Mouse (Mus musculus): Measurements from ENCODE around the gene Crb2. TPM values are rescaled to one million over a fixed set of nuclear protein-coding genes. Genes with fewer than 3 reads are reported as not detected.
A peak's percentile ranks its signal among the peaks of the same experiment; 100 is the strongest.

The Crb2 gene
- polyA plus RNA-seq, 1 experiment, result 2.1 TPM

DNA sequence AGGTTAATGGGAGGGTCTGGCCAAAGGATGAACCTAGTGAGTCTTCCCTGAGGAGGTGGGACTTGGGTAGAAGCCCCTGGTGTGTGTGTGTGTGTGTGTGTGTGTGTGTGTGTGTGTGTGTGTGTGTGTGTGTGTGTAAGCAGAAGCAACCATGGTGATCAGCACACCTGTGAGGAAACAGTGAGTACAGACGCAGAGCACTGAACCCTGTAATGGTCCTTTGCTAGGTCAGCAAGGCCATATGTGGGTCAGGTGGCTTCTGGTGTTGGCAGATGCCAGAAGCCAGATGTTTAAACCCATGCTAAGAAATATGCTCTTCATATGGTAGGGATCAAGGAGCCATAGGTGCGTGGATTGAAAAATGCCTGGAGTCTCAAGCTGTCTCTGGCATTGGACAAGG, 11.5 kb upstream of the Crb2 start:
- Histone ChIP-seq H3K36me3 (ENCODE audit: control insufficient read depth, insufficient read depth, low read length, poor library complexity, severe bottlenecking) (no peaks in the 10 kb centered on the region), H3K4me3 (ENCODE audit: low read depth, low read length) (no peak overlapping the region), H3K4me1 (ENCODE audit: control insufficient read depth, insufficient read depth, low read length) (peaks cover 21% of the 10 kb centered on the region), H3K9ac (ENCODE audit: low read depth, poor library complexity, severe bottlenecking) (no peak overlapping the region), H3K27me3 (ENCODE audit: control insufficient read depth, insufficient read depth, low read length, poor library complexity, severe bottlenecking) (no peaks in the 10 kb centered on the region), H3K27ac (ENCODE audit: insufficient read depth, low read length) (no peak overlapping the region), H3K9me3 (replicated peaks; ENCODE audit: control insufficient read depth, insufficient read depth, low read length, poor library complexity, severe bottlenecking) (no peaks in the 10 kb centered on the region)
- TF ChIP-seq CTCF (IDR thresholded peaks at IDR 0.05; ENCODE audit: low read depth, low read length), result no peak
- TF ChIP-seq EP300 (IDR thresholded peaks at IDR 0.05; ENCODE audit: insufficient read depth, low read depth, low read length), result no peak
- TF ChIP-seq POLR2A (IDR thresholded peaks at IDR 0.05; ENCODE audit: insufficient read depth, low read length), result no peak

DNA sequence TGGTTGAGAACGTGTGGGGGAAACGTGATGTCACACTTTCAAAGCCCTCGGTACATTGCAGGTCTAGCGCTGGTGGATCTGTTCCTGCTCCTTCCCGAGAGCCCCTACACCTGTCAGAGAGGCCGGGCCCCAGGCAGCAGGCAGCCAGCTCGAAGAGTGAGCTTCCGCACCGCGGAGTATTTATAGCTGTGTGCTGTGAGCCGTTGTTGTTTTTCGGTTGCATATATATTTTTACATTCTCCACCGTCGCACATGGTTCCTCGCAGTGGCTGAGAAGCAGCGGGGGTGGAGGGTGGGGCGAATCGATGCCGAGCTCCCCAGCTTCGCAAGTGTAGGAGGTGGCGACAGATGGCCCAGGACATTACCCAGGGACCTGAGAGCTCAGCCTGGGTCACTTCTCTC, 11.0 kb upstream of the Crb2 start:
- TF ChIP-seq POLR2A (IDR thresholded peaks at IDR 0.05; ENCODE audit: insufficient read depth, low read length), result no peak
- TF ChIP-seq CTCF (IDR thresholded peaks at IDR 0.05; ENCODE audit: low read depth, low read length), result no peak
- TF ChIP-seq EP300 (IDR thresholded peaks at IDR 0.05; ENCODE audit: insufficient read depth, low read depth, low read length), result no peak
- no peak overlapping the region for H3K9ac ChIP-seq (ENCODE audit: low read depth, poor library complexity, severe bottlenecking)
- H3K4me3 ChIP-seq (ENCODE audit: low read depth, low read length), result no peak overlapping the region
- no peaks in the 10 kb centered on the region for H3K36me3 ChIP-seq (ENCODE audit: control insufficient read depth, insufficient read depth, low read length, poor library complexity, severe bottlenecking)
- no peaks in the 10 kb centered on the region for H3K27me3 ChIP-seq (ENCODE audit: control insufficient read depth, insufficient read depth, low read length, poor library complexity, severe bottlenecking)
- no peaks in the 10 kb centered on the region for H3K9me3 ChIP-seq (replicated peaks; ENCODE audit: control insufficient read depth, insufficient read depth, low read length, poor library complexity, severe bottlenecking)
- peaks cover 16% of the 10 kb centered on the region for H3K4me1 ChIP-seq (ENCODE audit: control insufficient read depth, insufficient read depth, low read length)
- no peak overlapping the region for H3K27ac ChIP-seq (ENCODE audit: insufficient read depth, low read length)

DNA sequence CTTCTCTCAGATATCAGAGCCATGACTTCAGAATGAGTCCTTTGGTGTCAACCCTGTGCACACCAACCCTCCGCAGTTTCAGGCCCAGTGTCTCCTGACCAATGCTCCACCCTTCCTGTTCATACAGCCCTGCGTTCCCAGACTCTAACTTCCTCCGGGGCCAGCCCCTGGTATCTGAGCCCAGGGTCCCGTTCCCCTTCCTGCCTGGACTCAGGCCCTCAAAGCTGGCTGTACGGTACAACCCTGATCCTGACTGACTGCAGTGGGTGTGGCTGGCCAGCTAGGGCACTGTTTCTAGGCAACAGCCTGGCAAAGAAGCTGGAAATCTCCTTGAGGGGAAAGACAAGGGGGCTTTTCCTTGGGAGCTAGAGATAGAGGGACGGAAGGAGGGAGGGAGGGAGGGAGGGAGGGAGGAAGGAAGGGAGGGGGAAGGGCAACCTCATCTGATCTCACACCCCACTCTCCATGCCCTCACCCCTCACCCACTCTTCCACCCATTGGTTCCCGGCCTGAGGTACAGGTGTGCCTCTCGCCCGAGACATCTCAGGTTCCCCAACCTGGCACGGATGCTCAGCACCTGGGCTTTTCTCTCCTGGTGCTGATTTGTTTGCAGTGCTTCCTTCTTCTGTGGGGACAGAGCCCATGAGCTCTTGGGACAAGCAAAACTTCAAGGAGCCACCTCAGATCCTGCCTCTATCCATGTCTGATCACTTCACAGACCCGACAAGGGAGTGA, 9.9 kb upstream of the Crb2 start:
- peak overlapping the region; percentile 24; the same call in 1 of the 2 replicates for H3K27ac ChIP-seq (ENCODE audit: insufficient read depth, low read length)
- no peaks in the 10 kb centered on the region for H3K27me3 ChIP-seq (ENCODE audit: control insufficient read depth, insufficient read depth, low read length, poor library complexity, severe bottlenecking)

DNA sequence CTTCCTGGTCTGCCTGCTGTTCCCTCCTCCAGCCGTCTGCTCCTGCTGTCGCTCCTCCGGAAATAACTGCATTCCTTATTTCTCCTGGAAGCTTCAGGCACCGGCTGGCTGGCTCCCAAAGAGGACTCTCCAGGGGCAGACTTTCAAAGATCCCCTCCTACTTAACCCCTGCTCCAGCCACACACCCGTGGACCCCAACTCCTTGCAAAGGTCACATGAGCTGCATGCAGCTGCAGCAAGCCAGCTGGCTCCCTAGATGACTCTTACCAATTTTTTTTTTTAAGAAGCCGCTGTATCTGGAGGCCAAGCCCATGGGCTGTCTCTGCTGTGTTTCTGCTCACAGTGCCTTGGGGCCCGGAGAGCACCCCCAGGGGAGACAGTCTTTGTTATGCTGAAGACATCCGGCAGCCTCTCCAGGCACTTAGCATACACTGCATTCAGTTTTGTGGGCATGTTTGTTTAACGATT, 8.9 kb upstream of the Crb2 start:
- Histone ChIP-seq H3K9me3 (replicated peaks; ENCODE audit: control insufficient read depth, insufficient read depth, low read length, poor library complexity, severe bottlenecking) (no peaks in the 10 kb centered on the region), H3K9ac (ENCODE audit: low read depth, poor library complexity, severe bottlenecking) (no peak overlapping the region), H3K27me3 (ENCODE audit: control insufficient read depth, insufficient read depth, low read length, poor library complexity, severe bottlenecking) (no peaks in the 10 kb centered on the region), H3K27ac (ENCODE audit: insufficient read depth, low read length) (peak overlapping the region; percentile 70), H3K4me3 (ENCODE audit: low read depth, low read length) (no peak overlapping the region), H3K4me1 (ENCODE audit: control insufficient read depth, insufficient read depth, low read length) (peaks cover 13% of the 10 kb centered on the region), H3K36me3 (ENCODE audit: control insufficient read depth, insufficient read depth, low read length, poor library complexity, severe bottlenecking) (no peaks in the 10 kb centered on the region)
- TF ChIP-seq POLR2A (IDR thresholded peaks at IDR 0.05; ENCODE audit: insufficient read depth, low read length), result no peak
- TF ChIP-seq EP300 (IDR thresholded peaks at IDR 0.05; ENCODE audit: insufficient read depth, low read depth, low read length), result peak; percentile 86
- TF ChIP-seq CTCF (IDR thresholded peaks at IDR 0.05; ENCODE audit: low read depth, low read length), result no peak

More for the DNA sequence above, 9.9 kb upstream of the Crb2 start:
- Histone ChIP-seq H3K4me1 (ENCODE audit: control insufficient read depth, insufficient read depth, low read length) (peaks cover 13% of the 10 kb centered on the region), H3K9ac (ENCODE audit: low read depth, poor library complexity, severe bottlenecking) (no peak overlapping the region), H3K9me3 (replicated peaks; ENCODE audit: control insufficient read depth, insufficient read depth, low read length, poor library complexity, severe bottlenecking) (no peaks in the 10 kb centered on the region), H3K36me3 (ENCODE audit: control insufficient read depth, insufficient read depth, low read length, poor library complexity, severe bottlenecking) (no peaks in the 10 kb centered on the region), H3K4me3 (ENCODE audit: low read depth, low read length) (no peak overlapping the region)
- TF ChIP-seq CTCF (IDR thresholded peaks at IDR 0.05; ENCODE audit: low read depth, low read length) (no peak), EP300 (IDR thresholded peaks at IDR 0.05; ENCODE audit: insufficient read depth, low read depth, low read length) (no peak), POLR2A (IDR thresholded peaks at IDR 0.05; ENCODE audit: insufficient read depth, low read length) (no peak)

DNA sequence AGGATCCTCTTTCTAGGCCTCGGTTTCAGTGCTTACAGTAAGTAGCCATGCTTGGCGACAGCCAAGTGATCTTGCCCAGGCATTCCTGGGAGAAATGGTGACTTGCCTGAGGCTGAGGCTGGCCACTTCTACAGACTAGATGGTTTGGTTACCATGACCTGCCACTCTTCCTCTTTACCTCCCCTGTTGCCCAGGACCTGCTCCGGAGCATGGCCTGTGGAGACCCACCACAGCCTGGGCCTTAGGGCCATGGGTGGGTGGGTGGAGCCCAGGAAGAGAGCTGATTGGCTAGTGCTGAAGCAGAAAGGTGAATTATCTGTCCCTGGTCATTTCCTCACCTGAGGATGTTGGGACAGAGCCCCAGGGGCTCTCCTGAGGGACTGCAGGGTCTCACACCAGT, 8.3 kb upstream of the Crb2 start:
- no peak for TF ChIP-seq EP300 (IDR thresholded peaks at IDR 0.05; ENCODE audit: insufficient read depth, low read depth, low read length)
- TF ChIP-seq CTCF (IDR thresholded peaks at IDR 0.05; ENCODE audit: low read depth, low read length), result no peak
- TF ChIP-seq POLR2A (IDR thresholded peaks at IDR 0.05; ENCODE audit: insufficient read depth, low read length), result no peak
- Histone ChIP-seq H3K4me3 (ENCODE audit: low read depth, low read length) (no peak overlapping the region), H3K27me3 (ENCODE audit: control insufficient read depth, insufficient read depth, low read length, poor library complexity, severe bottlenecking) (no peaks in the 10 kb centered on the region), H3K27ac (ENCODE audit: insufficient read depth, low read length) (peak overlapping the region; percentile 42), H3K9ac (ENCODE audit: low read depth, poor library complexity, severe bottlenecking) (no peak overlapping the region), H3K9me3 (replicated peaks; ENCODE audit: control insufficient read depth, insufficient read depth, low read length, poor library complexity, severe bottlenecking) (no peaks in the 10 kb centered on the region), H3K4me1 (ENCODE audit: control insufficient read depth, insufficient read depth, low read length) (peaks cover 13% of the 10 kb centered on the region), H3K36me3 (ENCODE audit: control insufficient read depth, insufficient read depth, low read length, poor library complexity, severe bottlenecking) (no peaks in the 10 kb centered on the region)

DNA sequence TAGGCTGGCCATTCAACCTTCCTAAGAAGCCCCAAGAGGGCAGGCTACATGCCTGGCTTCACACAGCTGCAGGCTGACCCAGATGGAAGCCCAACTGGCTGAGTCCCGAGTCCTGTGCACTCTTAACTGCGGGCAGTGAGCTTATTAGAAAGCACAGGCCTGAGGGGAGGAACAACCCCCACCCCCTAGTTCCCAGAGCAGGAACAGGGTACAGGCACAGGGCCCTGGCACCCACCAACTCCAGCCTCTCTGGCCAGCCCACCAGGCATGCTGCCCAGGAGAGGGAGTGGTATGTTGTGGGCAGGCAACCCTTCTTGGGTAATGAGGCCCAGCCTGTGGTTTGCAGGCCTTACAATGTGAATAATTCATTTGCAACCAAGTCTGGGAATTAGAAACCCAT, 7.1 kb upstream of the Crb2 start:
- H3K4me3 ChIP-seq (ENCODE audit: low read depth, low read length), result no peak overlapping the region
- peaks cover 13% of the 10 kb centered on the region for H3K4me1 ChIP-seq (ENCODE audit: control insufficient read depth, insufficient read depth, low read length)
- H3K27me3 ChIP-seq (ENCODE audit: control insufficient read depth, insufficient read depth, low read length, poor library complexity, severe bottlenecking), result no peaks in the 10 kb centered on the region
- no peaks in the 10 kb centered on the region for H3K9me3 ChIP-seq (replicated peaks; ENCODE audit: control insufficient read depth, insufficient read depth, low read length, poor library complexity, severe bottlenecking)
- H3K9ac ChIP-seq (ENCODE audit: low read depth, poor library complexity, severe bottlenecking), result no peak overlapping the region
- H3K36me3 ChIP-seq (ENCODE audit: control insufficient read depth, insufficient read depth, low read length, poor library complexity, severe bottlenecking), result no peaks in the 10 kb centered on the region
- no peak overlapping the region for H3K27ac ChIP-seq (ENCODE audit: insufficient read depth, low read length)
- no peak for TF ChIP-seq EP300 (IDR thresholded peaks at IDR 0.05; ENCODE audit: insufficient read depth, low read depth, low read length)
- no peak for TF ChIP-seq CTCF (IDR thresholded peaks at IDR 0.05; ENCODE audit: low read depth, low read length)
- TF ChIP-seq POLR2A (IDR thresholded peaks at IDR 0.05; ENCODE audit: insufficient read depth, low read length), result no peak
